Mouse (Mus musculus) heart, postnatal 0 days (tissue): Measurements from ENCODE around the gene Mknk1. TPM values are rescaled to one million over a fixed set of nuclear protein-coding genes. Genes with fewer than 3 reads are reported as not detected.
A peak's percentile ranks its signal among the peaks of the same experiment; 100 is the strongest.

Experiments
- ATAC-seq: fragments of 200-750 bp; cut with Nextera tagmentation; 2 replicates; pipeline ENCODE4 v1.8.0; 2017; ENCODE audit warnings: low read depth, moderate number of reproducible peaks, moderate library complexity; ENCODE audit not compliant: insufficient read depth
- DNase-seq: peaks from one replicate; pipeline ENCODE4 v3.0.0-alpha.2; 2016; ENCODE audit warnings: low spot score
- H3K27ac ChIP-seq: fragments of 300-500 bp; sonication (generic); 2 replicates; pipeline ENCODE4 v1.5.1; 2014; ENCODE audit warnings: low read depth, mild to moderate bottlenecking
- H3K27me3 ChIP-seq: fragments of 300-500 bp; sonication (generic); 2 replicates; pipeline ENCODE4 v1.6.1; 2014; ENCODE audit warnings: low read length, mixed read lengths; ENCODE audit not compliant: control insufficient read depth, insufficient read depth
- H3K36me3 ChIP-seq: fragments of 300-500 bp; sonication (generic); replicated peaks from 2 replicates; pipeline ENCODE4 v1.6.1; 2014; ENCODE audit warnings: low read length, mixed read lengths; ENCODE audit not compliant: control insufficient read depth, insufficient read depth
- H3K4me1 ChIP-seq: fragments of 300-500 bp; sonication (generic); 2 replicates; pipeline ENCODE4 v1.6.1; 2014; ENCODE audit warnings: antibody characterized with exemption; ENCODE audit not compliant: control insufficient read depth, insufficient read depth
- H3K4me2 ChIP-seq: fragments of 300-500 bp; sonication (generic); 2 replicates; pipeline ENCODE4 v1.6.1; 2014; ENCODE audit warnings: low read depth, mild to moderate bottlenecking, low read length, moderate library complexity
- H3K4me3 ChIP-seq: fragments of 300-500 bp; sonication (generic); 2 replicates; pipeline ENCODE4 v1.5.1; 2014; ENCODE audit warnings: low read depth, low read length
- H3K9ac ChIP-seq: fragments of 300-500 bp; sonication (generic); replicated peaks from 2 replicates; pipeline ENCODE4 v1.6.1; 2014; ENCODE audit warnings: low read depth, low read length, mixed read lengths
- H3K9me3 ChIP-seq: fragments of 300-500 bp; sonication (generic); replicated peaks from 2 replicates; pipeline ENCODE4 v1.6.1; 2016; ENCODE audit warnings: low read length; ENCODE audit not compliant: control insufficient read depth
- CTCF ChIP-seq: IDR thresholded peaks from 2 replicates; pipeline ENCODE4 v1.5.1; 2016; ENCODE audit warnings: antibody characterized with exemption, control low read depth, low read depth
- EP300 ChIP-seq: IDR thresholded peaks from 2 replicates; pipeline ENCODE4 v1.6.1; 2016; ENCODE audit warnings: antibody characterized with exemption, low read depth
- WGBS: fragments of 180-500 bp; shearing (Covaris S2); extraction: QIAGEN DNeasy Blood & Tissue Kit; methylation state at CpG from one replicate; pipeline ENCODE4 v1.1.7; 2014; 5-methylcytosine and 5-hydroxymethylcytosine counted together
- polyA plus RNA-seq: library from polyadenylated mRNA; unstranded; fragments of >200 nt; fragmentation: Nextera tagmentation; extraction: Ambion mirVana; gene quantifications from 2 replicates; pipeline ENCODE4 v1.2.1, GENCODE M21; 2015
- total RNA-seq: library from RNA; depleted of rRNA; stranded (reverse); fragments of >200 nt; gene quantifications from 2 replicates; pipeline ENCODE4 v1.2.3, GENCODE M21; 2014; ENCODE audit warnings: low replicate concordance

Mknk1 gene
- total and polyA plus RNA-seq, 2 experiments from 2014 or later = 15.4 to 15.5 TPM

DNA sequence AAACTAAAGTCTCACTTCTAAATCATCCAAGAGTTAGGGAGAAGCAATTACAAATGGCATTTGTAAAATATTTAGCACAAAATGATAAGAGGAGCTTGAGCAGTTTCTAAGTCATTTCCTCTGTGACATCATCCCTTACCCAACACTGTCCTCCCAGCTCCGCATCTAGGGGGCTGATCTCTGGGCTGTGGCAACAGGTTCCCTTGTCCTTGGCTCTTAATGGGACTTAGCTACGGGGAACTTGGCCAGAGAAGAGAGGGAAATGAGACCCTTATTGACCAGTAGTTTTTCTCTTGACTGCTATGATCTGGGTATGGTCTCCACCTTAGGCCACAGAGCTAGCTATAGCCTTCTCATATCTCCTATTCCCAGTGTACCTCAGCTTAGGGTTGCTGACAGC, 13.7 kb upstream of the Mknk1 start:
- no peak overlapping the region for H3K4me2 ChIP-seq
- ATAC-seq (no peak), DNase-seq (no peak)
- H3K4me3 ChIP-seq = no peak overlapping the region
- H3K36me3 ChIP-seq = 0 out of 2 replicates have a peak, but pooled peaks cover 1% of the 10 kb centered on the region
- H3K4me1 ChIP-seq = peaks cover 42% of the 10 kb centered on the region
- H3K27ac ChIP-seq = no peak overlapping the region
- WGBS = 59% methylated on average over 2 of the region's 2 CpGs
- H3K9me3 ChIP-seq = no peaks in the 10 kb centered on the region
- no peaks in the 10 kb centered on the region for H3K27me3 ChIP-seq
- no peak overlapping the region for H3K9ac ChIP-seq
- TF ChIP-seq EP300 = no peak
- no peak for TF ChIP-seq CTCF

GRCm38 (mm10) chr4:115827066-115827465, 11.9 kb upstream of the Mknk1 start:
- ATAC-seq (no peak), DNase-seq (no peak)
- 68% methylated on average over 3 of the region's 3 CpGs for WGBS
- H3K4me3 ChIP-seq = no peak overlapping the region
- no peak for TF ChIP-seq EP300
- TF ChIP-seq CTCF = no peak
- H3K4me2 ChIP-seq = peak overlapping the region; percentile 82; the same call in 1 of the 2 replicates
- no peaks in the 10 kb centered on the region for H3K9me3 ChIP-seq
- no peak overlapping the region for H3K27ac ChIP-seq
- H3K9ac ChIP-seq = no peak overlapping the region
- peaks cover 9% of the 10 kb centered on the region for H3K36me3 ChIP-seq
- H3K27me3 ChIP-seq = no peaks in the 10 kb centered on the region
- H3K4me1 ChIP-seq = peaks cover 28% of the 10 kb centered on the region

DNA sequence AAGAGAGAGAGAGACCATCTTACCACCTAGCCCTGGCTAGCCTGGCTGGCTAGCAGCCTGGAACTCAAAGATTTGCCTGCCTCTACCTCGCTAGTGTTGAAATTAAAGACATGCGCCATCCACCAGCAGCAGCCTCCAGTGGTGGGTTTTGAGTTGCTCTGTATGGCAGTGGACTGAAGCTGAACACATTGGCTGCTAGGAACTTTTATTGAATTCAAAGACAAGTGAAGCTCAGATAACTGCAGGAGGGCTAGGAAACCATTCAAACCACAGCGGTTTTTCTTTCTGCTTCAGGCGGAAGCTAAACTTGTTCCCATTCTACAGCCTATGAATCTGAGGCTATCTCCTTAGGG, 11.5 kb upstream of the Mknk1 start:
- Histone ChIP-seq H3K4me1 (peaks cover 25% of the 10 kb centered on the region), H3K36me3 (peaks cover 14% of the 10 kb centered on the region), H3K4me3 (peak overlapping the region; percentile 93), H3K9ac (peak overlapping the region; percentile 79; the same call in 1 of the 2 replicates), H3K9me3 (no peaks in the 10 kb centered on the region), H3K27me3 (no peaks in the 10 kb centered on the region), H3K27ac (peak overlapping the region; percentile 87), H3K4me2 (peak overlapping the region; percentile 82)
- TF ChIP-seq EP300 (no peak), CTCF (no peak)
- DNase-seq = no peak
- WGBS = 6% methylated on average over 4 of the region's 4 CpGs
- ATAC-seq = no peak

- peaks cover 17% of the 10 kb centered on the region for H3K36me3 ChIP-seq
- H3K27me3 ChIP-seq = no peaks in the 10 kb centered on the region
- peak within 1 kb of the TSS; percentile 79 for H3K9ac ChIP-seq
- no peaks in the 10 kb centered on the region for H3K9me3 ChIP-seq
- peak within 1 kb of the TSS; percentile 87 for H3K27ac ChIP-seq
- peak within 1 kb of the TSS; percentile 82 for H3K4me2 ChIP-seq
- DNase-seq (peak; percentile 80), ATAC-seq (peak; percentile 91)
- TF ChIP-seq CTCF = no peak
- no peak for TF ChIP-seq EP300
- H3K4me1 ChIP-seq = peaks cover 21% of the 10 kb centered on the region
- under 1% methylated on average over 56 of the region's 57 CpGs for WGBS
- H3K4me3 ChIP-seq = peak within 1 kb of the TSS; percentile 93
These were observed 11.0 kb upstream of the Mknk1 start, which contains the start of gene Mob3c for GRCm38 (mm10) chr4:115827888-115828571. Mob3c (plus strand) TSS chr4:115828092.

DNA sequence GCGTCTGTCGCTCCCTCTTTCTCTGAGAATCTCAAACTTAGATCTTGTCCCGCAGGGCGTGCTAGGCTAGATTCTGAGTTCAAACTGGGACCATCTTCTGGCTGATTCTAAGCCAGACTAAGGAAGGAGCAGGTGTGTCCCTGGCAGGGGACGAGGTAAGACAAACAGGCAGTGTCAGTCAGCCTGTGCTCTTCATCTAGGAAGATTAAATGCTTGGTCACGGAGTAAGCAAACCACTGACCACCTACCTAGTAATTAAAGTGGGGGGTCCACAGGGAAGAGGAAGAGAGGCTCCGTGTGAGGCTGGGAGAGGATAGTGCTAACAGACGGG, 10.5 kb upstream of the Mknk1 start:
- WGBS = 7% methylated on average over 8 of the region's 8 CpGs

GRCm38 (mm10) chr4:115830491-115830890, 8.5 kb upstream of the Mknk1 start:
- Histone ChIP-seq H3K4me2 (no peak overlapping the region), H3K4me1 (peaks cover 9% of the 10 kb centered on the region), H3K4me3 (no peak overlapping the region), H3K36me3 (peaks cover 40% of the 10 kb centered on the region), H3K27ac (peak overlapping the region; percentile 36; the same call in 1 of the 2 replicates), H3K9me3 (no peaks in the 10 kb centered on the region), H3K27me3 (no peaks in the 10 kb centered on the region), H3K9ac (no peak overlapping the region)
- 65% methylated on average over 5 of the region's 5 CpGs for WGBS
- DNase-seq (no peak), ATAC-seq (no peak)
- TF ChIP-seq CTCF (no peak), EP300 (no peak)

More for the DNA sequence above, 10.5 kb upstream of the Mknk1 start:
- DNase-seq (no peak), ATAC-seq (no peak)
- TF ChIP-seq EP300 = no peak
- TF ChIP-seq CTCF = no peak
- Histone ChIP-seq H3K27ac (no peak overlapping the region), H3K27me3 (no peaks in the 10 kb centered on the region), H3K9me3 (no peaks in the 10 kb centered on the region), H3K36me3 (peaks cover 23% of the 10 kb centered on the region), H3K4me2 (peak overlapping the region; percentile 82), H3K4me3 (peak overlapping the region; percentile 93), H3K9ac (peak overlapping the region; percentile 79), H3K4me1 (peaks cover 16% of the 10 kb centered on the region)
